Mouse (Mus musculus) forebrain, embryonic 10.5 days (tissue): ENCODE measurements around the gene Maz. TPM values are rescaled to one million over a fixed set of nuclear protein-coding genes. Genes with fewer than 3 reads are reported as not detected.
A peak's percentile ranks its signal among the peaks of the same experiment; 100 is the strongest.

Experiments used
- DNase-seq: peaks from one replicate; pipeline ENCODE4 v3.0.0-alpha.2; 2017; ENCODE audit warnings: low spot score; ENCODE audit errors: extremely low spot score
- H3K27ac ChIP-seq: fragments of 300-500 bp; sonication (generic); 2 replicates; pipeline ENCODE4 v1.5.1; 2016; ENCODE audit warnings: mild to moderate bottlenecking
- H3K27me3 ChIP-seq: fragments of 300-500 bp; sonication (generic); 2 replicates; pipeline ENCODE4 v1.6.1; 2016; ENCODE audit warnings: mild to moderate bottlenecking; ENCODE audit not compliant: poor library complexity, severe bottlenecking
- H3K36me3 ChIP-seq: fragments of 300-500 bp; sonication (generic); replicated peaks from 2 replicates; pipeline ENCODE4 v1.6.1; 2016; ENCODE audit warnings: mild to moderate bottlenecking, moderate library complexity
- H3K4me1 ChIP-seq: fragments of 300-500 bp; sonication (generic); 2 replicates; pipeline ENCODE4 v1.6.1; 2016
- H3K4me3 ChIP-seq: fragments of 300-500 bp; sonication (generic); 2 replicates; pipeline ENCODE4 v1.5.1; 2016; ENCODE audit warnings: mild to moderate bottlenecking, moderate library complexity
- H3K9me3 ChIP-seq: fragments of 300-500 bp; sonication (generic); 2 replicates; pipeline ENCODE4 v1.6.1; 2016; ENCODE audit warnings: mild to moderate bottlenecking, moderate library complexity
- WGBS: fragments of 180-500 bp; shearing (Covaris S2); methylation state at CpG from one replicate; pipeline ENCODE4 v1.1.7; 2016; 5-methylcytosine and 5-hydroxymethylcytosine counted together
- polyA plus RNA-seq: library from polyadenylated mRNA; unstranded; fragments of >200 nt; fragmentation: Nextera tagmentation; extraction: Ambion mirVana; gene quantifications from 2 replicates; pipeline ENCODE4 v1.2.1, GENCODE M21; 2016

The Maz gene
- polyA plus RNA-seq, 1 experiment from 2014 or later: 60.2 TPM

- H3K27ac ChIP-seq: peak overlapping the region; percentile 100
- peak overlapping the region; percentile 92 for H3K4me3 ChIP-seq
- peaks cover 56% of the 10 kb centered on the region for H3K4me1 ChIP-seq
- peaks cover 81% of the 10 kb centered on the region for H3K36me3 ChIP-seq
- peak; percentile 81 for DNase-seq
- H3K27me3 ChIP-seq: no peaks in the 10 kb centered on the region
- under 1% methylated on average over 47 of the region's 48 CpGs for WGBS
- no peaks in the 10 kb centered on the region for H3K9me3 ChIP-seq
Measured at GRCm38 (mm10) chr7:127026161-127026600, 656 bp downstream of the Maz start.

GRCm38 (mm10) chr7:127025556-127026160 is 1.2 kb downstream of the Maz start:
- Histone ChIP-seq H3K27ac (peak overlapping the region; percentile 100), H3K36me3 (peaks cover 76% of the 10 kb centered on the region), H3K4me3 (peak overlapping the region; percentile 92), H3K9me3 (no peaks in the 10 kb centered on the region), H3K4me1 (peaks cover 61% of the 10 kb centered on the region), H3K27me3 (no peaks in the 10 kb centered on the region)
- DNase-seq: peak; percentile 50
- WGBS: under 1% methylated on average over 64 of the region's 65 CpGs

GRCm38 (mm10) chr7:127024755-127025555 is 1.9 kb downstream of the Maz start:
- DNase-seq: peak; percentile 75
- Histone ChIP-seq H3K27ac (peak overlapping the region; percentile 100), H3K4me1 (peaks cover 69% of the 10 kb centered on the region), H3K36me3 (peaks cover 69% of the 10 kb centered on the region), H3K9me3 (no peaks in the 10 kb centered on the region), H3K27me3 (no peaks in the 10 kb centered on the region), H3K4me3 (peak overlapping the region; percentile 92)
- WGBS: under 1% methylated on average over 30 of the region's 30 CpGs

- Histone ChIP-seq H3K27me3 (no peaks in the 10 kb centered on the region), H3K9me3 (no peaks in the 10 kb centered on the region), H3K4me1 (peaks cover 77% of the 10 kb centered on the region), H3K27ac (peak overlapping the region; percentile 100), H3K36me3 (peaks cover 60% of the 10 kb centered on the region), H3K4me3 (peak overlapping the region; percentile 92)
- DNase-seq: no peak
- 40% methylated on average over 19 of the region's 19 CpGs for WGBS
Measured at GRCm38 (mm10) chr7:127023896-127024690, 2.7 kb downstream of the Maz start.

DNA sequence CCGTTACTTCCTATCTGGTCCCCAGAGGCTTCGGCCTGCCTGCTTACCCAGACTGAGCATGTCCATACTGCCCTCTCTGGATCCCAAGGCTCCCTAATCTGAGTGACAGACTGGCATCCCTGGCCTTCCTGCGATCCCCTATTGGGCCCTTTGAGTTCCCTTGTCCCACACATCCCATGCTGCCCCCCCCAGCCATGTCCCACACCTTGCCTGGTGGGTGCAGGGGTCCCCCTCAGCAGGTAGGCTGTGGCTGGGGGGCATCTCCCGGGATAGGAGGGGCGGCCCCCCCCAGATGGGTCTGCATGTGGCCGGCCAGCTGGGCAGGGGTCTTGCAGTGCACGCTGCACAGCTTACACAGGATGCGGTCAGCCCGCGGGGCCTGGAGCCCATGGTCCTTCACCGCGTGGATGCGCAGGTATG is 3.6 kb downstream of the Maz start:
- Histone ChIP-seq H3K9me3 (no peaks in the 10 kb centered on the region), H3K36me3 (peaks cover 52% of the 10 kb centered on the region), H3K4me3 (peak overlapping the region; percentile 92), H3K27ac (peak overlapping the region; percentile 100), H3K27me3 (no peaks in the 10 kb centered on the region), H3K4me1 (peaks cover 80% of the 10 kb centered on the region)
- DNase-seq: no peak
- 80% methylated on average over 13 of the region's 13 CpGs for WGBS

GRCm38 (mm10) chr7:127022528-127023271 is 4.1 kb downstream of the Maz start:
- no peaks in the 10 kb centered on the region for H3K27me3 ChIP-seq
- peaks cover 46% of the 10 kb centered on the region for H3K36me3 ChIP-seq
- no peaks in the 10 kb centered on the region for H3K9me3 ChIP-seq
- no peak for DNase-seq
- peak overlapping the region; percentile 100 for H3K27ac ChIP-seq
- peak overlapping the region; percentile 92 for H3K4me3 ChIP-seq
- peaks cover 80% of the 10 kb centered on the region for H3K4me1 ChIP-seq
- 85% methylated on average over 7 of the region's 7 CpGs for WGBS

DNA sequence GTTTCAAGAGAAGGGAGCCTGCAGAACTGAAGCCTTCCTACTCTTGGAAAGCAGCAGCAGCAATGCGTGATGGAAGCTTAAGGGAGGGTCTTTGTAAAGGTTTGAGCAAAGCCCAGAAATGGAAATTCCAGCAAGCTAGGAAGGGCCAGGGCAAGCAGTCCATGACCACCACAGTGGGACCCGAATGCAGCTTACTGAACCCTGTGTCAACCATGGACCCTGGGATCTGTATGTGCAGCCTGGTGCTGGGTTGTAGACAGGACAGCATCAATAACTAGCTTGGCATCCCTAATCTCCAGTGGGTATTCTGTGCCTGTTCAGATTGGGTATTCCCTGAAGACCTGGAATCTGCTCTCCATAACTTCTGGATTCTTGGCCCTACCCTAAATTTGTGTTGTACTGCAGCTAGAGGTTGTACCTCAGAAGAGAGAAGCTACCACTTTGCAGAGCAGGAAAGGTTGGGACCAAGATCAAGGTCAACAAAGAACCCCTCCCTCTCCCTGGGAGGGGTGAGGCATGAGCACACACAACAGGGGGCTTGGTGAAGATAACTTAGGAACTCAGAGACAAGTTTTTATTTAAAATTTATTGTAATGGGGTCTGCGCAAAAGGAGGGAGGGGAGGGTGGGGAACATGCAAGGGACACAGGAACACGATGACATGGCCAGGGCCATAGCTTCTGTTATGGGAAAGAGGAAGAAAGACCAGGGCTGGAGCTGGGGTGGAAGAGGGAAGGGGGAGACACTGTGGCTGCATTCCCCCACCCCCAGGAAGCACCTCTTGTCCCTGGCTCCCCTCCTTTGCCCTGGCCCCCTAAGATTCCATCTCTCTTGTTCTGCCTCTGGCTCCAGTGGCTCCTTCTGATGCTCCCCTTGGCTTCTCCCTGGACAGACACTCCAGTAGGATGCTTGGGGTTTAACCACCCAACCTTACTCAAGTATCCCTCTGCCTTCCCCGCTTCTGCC is 5.0 kb downstream of the Maz start:
- no peak for DNase-seq
- no peaks in the 10 kb centered on the region for H3K9me3 ChIP-seq
- H3K36me3 ChIP-seq: peaks cover 42% of the 10 kb centered on the region
- H3K27me3 ChIP-seq: no peaks in the 10 kb centered on the region
- peak overlapping the region; percentile 100 for H3K27ac ChIP-seq
- peak overlapping the region; percentile 92 for H3K4me3 ChIP-seq
- peaks cover 83% of the 10 kb centered on the region for H3K4me1 ChIP-seq
- WGBS: 46% methylated on average over 5 of the region's 5 CpGs

DNA sequence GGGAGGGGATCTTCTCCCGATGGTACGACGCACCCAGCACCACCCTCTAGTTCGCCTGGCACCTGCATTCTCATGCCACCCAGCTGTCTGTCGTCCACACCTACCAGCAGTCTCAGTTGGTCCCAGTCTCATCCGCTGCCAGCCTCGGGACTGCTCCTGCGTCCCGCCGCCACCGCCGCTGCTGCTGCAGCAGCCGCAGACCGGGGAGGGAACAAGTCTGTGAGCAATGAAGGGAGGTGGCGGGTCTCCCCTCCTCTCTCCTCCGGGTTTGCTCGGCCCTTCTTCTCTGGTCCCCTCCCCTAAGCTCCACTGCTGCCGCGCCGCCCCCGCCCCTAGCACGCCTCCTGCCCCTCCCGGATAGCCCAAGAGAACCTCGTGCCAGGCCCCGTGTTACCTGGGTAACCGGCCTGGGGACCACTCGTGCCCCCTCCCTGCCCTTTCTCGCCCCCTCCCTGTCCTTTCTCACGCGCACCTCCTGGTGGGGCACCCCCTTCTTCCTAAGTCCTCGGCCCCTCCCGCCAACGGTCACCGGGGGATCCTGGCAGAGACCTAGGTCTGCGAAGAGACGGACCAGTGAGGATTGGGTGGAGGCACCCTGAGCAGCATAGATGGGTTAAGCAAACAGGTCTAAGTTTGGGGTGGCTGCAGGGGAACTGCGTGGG is 5.8 kb downstream of the Maz start, which contains the start of the genes Gm42742 and Prrt2:
Gene Gm42742 (minus strand): TSS at position 197 of the 662 bp plus-strand sequence.
Gene Prrt2 (minus strand): TSS at position 311 of the 662 bp plus-strand sequence.
- peaks cover 90% of the 10 kb centered on the region for H3K4me1 ChIP-seq
- WGBS: 1% methylated on average over 37 of the region's 37 CpGs
- no peaks in the 10 kb centered on the region for H3K9me3 ChIP-seq
- DNase-seq: peak; percentile 73
- peak within 1 kb of the TSS; percentile 92 for H3K4me3 ChIP-seq
- no peaks in the 10 kb centered on the region for H3K27me3 ChIP-seq
- peak within 1 kb of the TSS; percentile 100 for H3K27ac ChIP-seq
- peaks cover 42% of the 10 kb centered on the region for H3K36me3 ChIP-seq

DNA sequence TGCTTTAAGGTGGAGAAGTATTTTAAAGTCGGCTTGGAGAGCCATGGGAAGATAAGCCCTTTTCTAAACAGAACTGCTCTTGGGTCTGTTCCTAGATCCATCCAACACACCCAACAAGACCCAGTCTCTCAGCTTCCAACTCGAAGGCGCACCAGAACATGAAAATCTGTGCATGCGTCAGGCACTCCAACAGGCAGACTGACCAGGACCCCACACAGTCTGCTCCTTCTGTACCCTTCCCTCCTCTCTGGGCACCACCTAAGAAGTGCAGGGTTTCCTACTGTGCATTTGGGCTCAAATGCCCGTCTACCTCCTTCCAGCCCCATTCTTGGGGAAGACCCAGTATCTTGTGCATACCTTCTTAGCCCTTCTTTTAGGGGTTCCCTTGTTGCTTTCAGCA is 6.3 kb downstream of the Maz start:
- 45% methylated on average over 5 of the region's 5 CpGs for WGBS
- H3K9me3 ChIP-seq: no peaks in the 10 kb centered on the region
- peaks cover 95% of the 10 kb centered on the region for H3K4me1 ChIP-seq
- DNase-seq: no peak
- peaks cover 43% of the 10 kb centered on the region for H3K36me3 ChIP-seq
- no peaks in the 10 kb centered on the region for H3K27me3 ChIP-seq
- peak overlapping the region; percentile 92 for H3K4me3 ChIP-seq
- H3K27ac ChIP-seq: peak overlapping the region; percentile 100

- WGBS: 67% methylated on average over 3 of the region's 3 CpGs
- Histone ChIP-seq H3K36me3 (peaks cover 43% of the 10 kb centered on the region), H3K9me3 (no peaks in the 10 kb centered on the region), H3K4me1 (peaks cover 96% of the 10 kb centered on the region), H3K27me3 (no peaks in the 10 kb centered on the region), H3K4me3 (peak overlapping the region; percentile 92), H3K27ac (peak overlapping the region; percentile 100)
- DNase-seq: no peak
Measured at GRCm38 (mm10) chr7:127020031-127020430, 6.8 kb downstream of the Maz start.
